Mouse (Mus musculus) lung, adult 2 months (tissue): Measurements from ENCODE around the gene Myo9b. TPM values are rescaled to one million over a fixed set of nuclear protein-coding genes. Genes with fewer than 3 reads are reported as not detected.
"Not testable (repeated sequence)": the region's sequence is repeated elsewhere in the genome, so short reads cannot be mapped to it uniquely, and the experiment has no call there.

ENCODE experiments used
- DNase-seq: peaks from one replicate; pipeline ENCODE4 v3.0.0; 2022
- H3K4me1 ChIP-seq: fragments of 200-500 bp; 2 replicates; pipeline ENCODE4 v1.6.1; 2011; ENCODE audit warnings: low read length; ENCODE audit not compliant: control insufficient read depth, insufficient read depth
- H3K4me3 ChIP-seq: fragments of 200-500 bp; replicated peaks from 2 replicates; pipeline ENCODE3; 2011; ENCODE audit warnings: low read depth, mild to moderate bottlenecking, control low read depth, low read length; ENCODE audit errors: extremely low read depth
- CTCF ChIP-seq: fragments of 200-500 bp; IDR thresholded peaks from 2 replicates; pipeline ENCODE4 v1.5.1; 2011; ENCODE audit warnings: mild to moderate bottlenecking, low read length, control low read depth; ENCODE audit not compliant: insufficient read depth
- POLR2A ChIP-seq: fragments of 200-500 bp; IDR thresholded peaks from 2 replicates; pipeline ENCODE4 v1.6.1; 2011; ENCODE audit warnings: low read depth, mild to moderate bottlenecking, control low read depth, low read length, borderline replicate concordance; ENCODE audit errors: extremely low read depth
- WGBS: fragments of 180-500 bp; shearing (Covaris S2); methylation state at CpG from one replicate; pipeline ENCODE4 v1.1.7; 2018; 5-methylcytosine and 5-hydroxymethylcytosine counted together
- polyA plus RNA-seq: library from polyadenylated mRNA; depleted of rRNA; stranded (reverse); fragments of >200 nt; gene quantifications from 2 replicates; pipeline ENCODE4 v1.2.3, GENCODE M21; 2012

Gene Myo9b
- polyA plus RNA-seq, 1 experiment, result 37.6 TPM

- 86% methylated on average over 3 of the region's 3 CpGs for WGBS
- TF ChIP-seq CTCF, result no peak
- Histone ChIP-seq H3K4me3 (no peak overlapping the region), H3K4me1 (peaks cover 7% of the 10 kb centered on the region; the same call in 1 of the 2 replicates)
- DNase-seq, result no peak
These were observed 3.7 kb downstream of the Myo9b start for GRCm38 (mm10) chr8:71276166-71276565.

- WGBS, result 86% methylated on average over 1 of the region's 1 CpGs
- peaks cover 14% of the 10 kb centered on the region for H3K4me1 ChIP-seq
- DNase-seq, H3K4me3 ChIP-seq: not testable (repeated sequence)
These were observed 6.9 kb downstream of the Myo9b start for GRCm38 (mm10) chr8:71279409-71279808.

GRCm38 (mm10) chr8:71281731-71282130 is 9.2 kb downstream of the Myo9b start:
- H3K4me1 ChIP-seq, result peaks cover 25% of the 10 kb centered on the region
- not testable (repeated sequence) for H3K4me3 ChIP-seq, DNase-seq
- 46% methylated on average over 1 of the region's 1 CpGs for WGBS

GRCm38 (mm10) chr8:71282621-71283020 is 10.1 kb downstream of the Myo9b start:
- TF ChIP-seq POLR2A (no peak), CTCF (no peak)
- WGBS, result 47% methylated on average over 5 of the region's 5 CpGs
- no peak for DNase-seq
- peaks cover 25% of the 10 kb centered on the region for H3K4me1 ChIP-seq
- no peak overlapping the region for H3K4me3 ChIP-seq

GRCm38 (mm10) chr8:71286223-71286622 is 13.7 kb downstream of the Myo9b start:
- H3K4me3 ChIP-seq, DNase-seq: not testable (repeated sequence)
- 16% methylated on average over 2 of the region's 2 CpGs for WGBS

GRCm38 (mm10) chr8:71288441-71288949 is 16.0 kb downstream of the Myo9b start:
- 43% methylated on average over 3 of the region's 3 CpGs for WGBS
- TF ChIP-seq POLR2A, result no peak
- TF ChIP-seq CTCF, result no peak
- Histone ChIP-seq H3K4me3 (no peak overlapping the region), H3K4me1 (peaks cover 16% of the 10 kb centered on the region)
- DNase-seq, result no peak

More at GRCm38 (mm10) chr8:71286223-71286622, 13.7 kb downstream of the Myo9b start:
- peaks cover 28% of the 10 kb centered on the region for H3K4me1 ChIP-seq

- TF ChIP-seq CTCF, result no peak
- TF ChIP-seq POLR2A, result no peak
- Histone ChIP-seq H3K4me3 (no peak overlapping the region), H3K4me1 (peaks cover 16% of the 10 kb centered on the region)
- WGBS, result 36% methylated on average over 7 of the region's 7 CpGs
- no peak for DNase-seq
These were observed 16.6 kb downstream of the Myo9b start for GRCm38 (mm10) chr8:71289098-71289497.

- WGBS, result 89% methylated on average over 21 of the region's 21 CpGs
- no peak for DNase-seq
- peaks cover 10% of the 10 kb centered on the region for H3K4me1 ChIP-seq
These were observed 17.7 kb downstream of the Myo9b start for GRCm38 (mm10) chr8:71290211-71290610.

GRCm38 (mm10) chr8:71290911-71291310 is 18.4 kb downstream of the Myo9b start:
- Histone ChIP-seq H3K4me3 (no peak overlapping the region), H3K4me1 (peaks cover 7% of the 10 kb centered on the region)
- 94% methylated on average over 10 of the region's 10 CpGs for WGBS
- no peak for DNase-seq
- TF ChIP-seq CTCF, result no peak
- TF ChIP-seq POLR2A, result no peak

More at GRCm38 (mm10) chr8:71290211-71290610, 17.7 kb downstream of the Myo9b start:
- no peak overlapping the region for H3K4me3 ChIP-seq
- TF ChIP-seq CTCF (no peak), POLR2A (no peak)

- Histone ChIP-seq H3K4me3 (no peak overlapping the region), H3K4me1 (peaks cover 4% of the 10 kb centered on the region; the same call in 1 of the 2 replicates)
- no peak for DNase-seq
- WGBS, result 91% methylated on average over 6 of the region's 6 CpGs
- TF ChIP-seq POLR2A (no peak), CTCF (no peak)
These were observed 18.8 kb downstream of the Myo9b start for GRCm38 (mm10) chr8:71291351-71291750.

GRCm38 (mm10) chr8:71293930-71294329 is 21.4 kb downstream of the Myo9b start:
- H3K4me3 ChIP-seq, H3K4me1 ChIP-seq, DNase-seq: not testable (repeated sequence)
- WGBS, result 77% methylated on average over 3 of the region's 3 CpGs
